Mouse (Mus musculus): ENCODE results near the gene Gnb2. TPM values are rescaled to one million over a fixed set of nuclear protein-coding genes. Genes with fewer than 3 reads are reported as not detected.

Gnb2 gene
- polyA plus RNA-seq, 1 experiment from 2014 or later = 337 TPM

DNA sequence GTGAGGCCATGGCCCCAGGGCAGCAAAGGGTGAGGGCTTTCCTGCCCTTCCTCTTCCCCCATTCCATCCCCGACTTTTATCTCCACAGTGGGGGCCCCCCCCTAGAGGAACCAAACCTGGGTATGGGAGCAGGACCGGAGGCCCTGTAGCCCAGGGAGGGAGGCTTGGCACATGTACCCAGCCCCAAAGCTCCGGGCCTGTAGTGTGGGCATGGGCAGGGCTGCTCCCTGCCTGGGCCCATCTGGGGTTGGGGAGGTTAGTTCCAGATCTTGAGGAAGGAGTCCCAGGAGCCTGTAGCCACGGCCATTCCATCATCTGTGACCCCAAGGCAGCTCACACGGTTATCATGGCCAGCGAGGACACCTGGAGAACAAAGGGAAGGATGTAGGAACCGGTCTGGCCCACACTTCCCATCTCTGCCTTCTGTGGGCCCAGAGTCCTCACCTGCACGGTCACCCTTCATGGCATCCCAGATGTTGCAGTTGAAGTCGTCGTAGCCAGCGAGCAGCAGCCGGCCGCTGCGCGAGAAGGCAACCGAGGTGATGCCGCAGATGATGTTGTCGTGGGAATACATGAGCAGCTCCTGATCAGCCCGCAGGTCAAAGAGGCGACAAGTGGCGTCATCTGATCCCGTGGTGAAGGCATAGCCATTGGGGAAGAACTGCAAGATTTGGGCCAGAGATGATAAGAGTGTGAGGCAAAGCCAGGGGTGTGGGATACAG lies 4.9 kb downstream of the Gnb2 start:
- Histone ChIP-seq H3K27ac (peak overlapping the region; percentile 17; the same call in 1 of the 2 replicates), H3K4me3 (replicated peaks) (0 out of 2 replicates have a peak overlapping the region, but pooled peaks have one; percentile 4), H3K9me3 (no peaks in the 10 kb centered on the region), H3K4me1 (replicated peaks) (peaks cover 37% of the 10 kb centered on the region), H3K9ac (replicated peaks) (0 out of 2 replicates have a peak overlapping the region, but pooled peaks have one; percentile 12), H3K27me3 (no peaks in the 10 kb centered on the region), H3K4me2 (no peak overlapping the region), H3K36me3 (peaks cover 65% of the 10 kb centered on the region)
- 84% methylated on average over 22 of the region's 22 CpGs for WGBS
- no peak for ATAC-seq (ENCODE audit: insufficient number of reproducible peaks, insufficient read depth, low FRiP score, low TSS enrichment, low read depth)

DNA sequence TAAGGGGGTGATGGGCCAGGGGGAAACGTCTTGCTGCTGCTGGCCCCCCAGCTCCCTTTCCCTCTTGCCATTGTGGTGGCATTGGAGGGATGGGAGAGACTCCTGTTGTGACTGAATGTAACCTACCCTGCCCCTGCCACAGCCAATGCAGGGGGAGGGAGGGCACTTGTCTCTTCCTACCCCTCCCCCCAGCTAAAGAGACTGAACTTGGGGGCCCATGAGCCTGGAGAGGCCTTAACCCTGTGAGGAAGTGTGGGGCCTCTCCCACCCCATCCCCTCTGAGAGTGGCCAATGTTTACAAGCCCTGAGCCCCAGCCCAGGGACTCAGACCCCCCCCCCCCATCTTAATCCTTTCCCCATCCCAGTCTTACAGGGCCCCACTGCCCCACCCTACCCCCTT lies 5.9 kb downstream of the Gnb2 start:
- H3K4me1 ChIP-seq (replicated peaks) = peaks cover 37% of the 10 kb centered on the region
- H3K4me3 ChIP-seq (replicated peaks) = no peak overlapping the region
- H3K9ac ChIP-seq (replicated peaks) = 0 out of 2 replicates have a peak overlapping the region, but pooled peaks have one; percentile 23
- peaks cover 75% of the 10 kb centered on the region for H3K36me3 ChIP-seq
- H3K27ac ChIP-seq = no peak overlapping the region
- no peak overlapping the region for H3K4me2 ChIP-seq
- H3K27me3 ChIP-seq = no peaks in the 10 kb centered on the region
- no peak for ATAC-seq (ENCODE audit: insufficient number of reproducible peaks, insufficient read depth, low FRiP score, low TSS enrichment, low read depth)
- WGBS = 67% methylated on average over 1 of the region's 1 CpGs
- H3K9me3 ChIP-seq = no peaks in the 10 kb centered on the region

DNA sequence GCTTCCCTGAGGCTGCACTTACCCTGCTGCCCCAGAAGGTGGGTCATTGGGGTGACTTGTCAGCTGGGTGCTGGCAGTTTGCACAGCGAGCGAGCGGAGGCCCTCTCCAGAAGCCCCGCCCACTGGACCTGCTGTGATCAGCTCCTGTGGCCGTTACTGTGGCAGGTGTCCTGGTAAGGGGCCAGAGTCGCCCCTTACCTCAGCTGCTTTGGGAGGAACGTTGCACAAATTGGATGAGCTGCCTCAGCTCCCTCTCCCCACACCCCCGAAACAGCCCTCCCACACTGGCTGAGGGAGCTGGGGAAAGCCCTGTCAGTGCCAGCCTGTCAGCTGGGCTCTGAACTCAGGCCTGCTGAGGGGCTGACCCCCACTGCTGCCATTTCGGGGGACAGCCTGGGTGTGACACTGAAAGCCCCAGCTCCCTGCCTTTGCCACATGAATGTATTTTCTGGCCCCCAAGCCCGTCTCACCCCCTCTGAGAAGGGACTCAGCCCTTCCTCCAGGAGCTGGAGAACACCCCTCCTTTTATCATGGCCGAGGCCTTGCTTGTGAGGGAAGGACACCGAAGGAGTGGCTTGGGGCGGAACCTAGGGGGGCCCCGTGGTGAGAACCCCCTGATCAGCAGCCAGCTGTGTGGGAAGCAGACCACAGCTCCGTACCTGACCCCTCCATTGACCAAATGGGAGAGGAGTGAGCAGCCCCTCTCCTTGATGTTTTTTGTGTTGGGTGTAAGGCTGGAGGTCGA lies 6.9 kb downstream of the Gnb2 start:
- peak overlapping the region; percentile 50 for H3K27ac ChIP-seq
- no peak overlapping the region for H3K4me3 ChIP-seq (replicated peaks)
- H3K36me3 ChIP-seq = peaks cover 86% of the 10 kb centered on the region

DNA sequence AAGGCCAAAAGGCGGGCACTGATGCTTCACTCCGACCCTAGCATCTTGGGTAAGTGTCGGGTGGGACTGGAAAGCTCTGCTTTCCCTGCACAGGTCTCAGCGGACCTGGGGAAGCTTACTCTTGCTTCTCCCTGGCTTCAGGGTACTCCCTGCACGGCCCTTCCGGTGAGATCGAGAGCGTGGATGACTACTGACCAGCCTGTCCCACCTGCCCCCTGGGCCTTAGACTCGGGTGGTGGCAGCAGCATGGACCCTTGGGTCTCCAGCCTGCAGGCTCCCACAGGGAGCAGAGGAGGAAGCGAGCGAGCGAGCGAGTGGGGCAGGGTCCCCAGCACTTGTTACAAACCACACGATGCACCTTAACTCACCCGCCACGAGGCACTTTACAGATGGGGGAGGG lies 7.8 kb downstream of the Gnb2 start:
- Histone ChIP-seq H3K9me3 (no peaks in the 10 kb centered on the region), H3K4me1 (replicated peaks) (peaks cover 35% of the 10 kb centered on the region), H3K27ac (peak overlapping the region; percentile 50; the same call in 1 of the 2 replicates), H3K36me3 (peaks cover 94% of the 10 kb centered on the region), H3K27me3 (no peaks in the 10 kb centered on the region), H3K4me3 (replicated peaks) (0 out of 2 replicates have a peak overlapping the region, but pooled peaks have one; percentile 1), H3K4me2 (no peak overlapping the region), H3K9ac (replicated peaks) (0 out of 2 replicates have a peak overlapping the region, but pooled peaks have one; percentile 18)
- 74% methylated on average over 16 of the region's 16 CpGs for WGBS
- no peak for ATAC-seq (ENCODE audit: insufficient number of reproducible peaks, insufficient read depth, low FRiP score, low TSS enrichment, low read depth)

More for the DNA sequence above, 6.9 kb downstream of the Gnb2 start:
- Histone ChIP-seq H3K4me2 (no peak overlapping the region), H3K9ac (replicated peaks) (no peak overlapping the region), H3K4me1 (replicated peaks) (peaks cover 37% of the 10 kb centered on the region), H3K9me3 (no peaks in the 10 kb centered on the region), H3K27me3 (no peaks in the 10 kb centered on the region)
- no peak for ATAC-seq (ENCODE audit: insufficient number of reproducible peaks, insufficient read depth, low FRiP score, low TSS enrichment, low read depth)
- WGBS = 55% methylated on average over 16 of the region's 16 CpGs

DNA sequence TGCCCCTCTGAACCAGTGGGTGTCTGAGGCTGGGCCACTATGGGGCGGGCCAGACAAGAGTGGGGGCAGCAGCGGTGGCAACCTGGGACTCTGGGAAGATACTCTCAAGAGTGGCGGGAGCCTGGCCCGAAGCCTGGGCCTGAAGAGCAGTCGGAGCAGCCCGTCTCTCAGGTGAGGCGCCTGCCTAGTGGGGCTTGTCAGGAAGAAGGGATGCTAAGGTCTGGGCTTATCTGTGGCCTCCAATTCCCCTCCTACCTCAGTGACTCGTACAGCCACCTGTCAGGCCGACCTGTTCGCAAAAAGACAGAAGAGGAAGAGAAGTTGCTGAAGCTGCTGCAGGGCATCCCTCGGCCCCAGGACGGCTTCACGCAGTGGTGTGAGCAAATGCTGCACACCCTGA lies 8.6 kb downstream of the Gnb2 start:
- no peaks in the 10 kb centered on the region for H3K9me3 ChIP-seq
- H3K27me3 ChIP-seq = no peaks in the 10 kb centered on the region
- peaks cover 96% of the 10 kb centered on the region for H3K36me3 ChIP-seq
- H3K27ac ChIP-seq = peak overlapping the region; percentile 41; the same call in 1 of the 2 replicates
- peaks cover 27% of the 10 kb centered on the region for H3K4me1 ChIP-seq (replicated peaks)
- ATAC-seq (ENCODE audit: insufficient number of reproducible peaks, insufficient read depth, low FRiP score, low TSS enrichment, low read depth) = no peak
- H3K4me2 ChIP-seq = no peak overlapping the region
- WGBS = 89% methylated on average over 13 of the region's 13 CpGs
- H3K9ac ChIP-seq (replicated peaks) = no peak overlapping the region; the same call in 1 of the 2 replicates
- H3K4me3 ChIP-seq (replicated peaks) = no peak overlapping the region

DNA sequence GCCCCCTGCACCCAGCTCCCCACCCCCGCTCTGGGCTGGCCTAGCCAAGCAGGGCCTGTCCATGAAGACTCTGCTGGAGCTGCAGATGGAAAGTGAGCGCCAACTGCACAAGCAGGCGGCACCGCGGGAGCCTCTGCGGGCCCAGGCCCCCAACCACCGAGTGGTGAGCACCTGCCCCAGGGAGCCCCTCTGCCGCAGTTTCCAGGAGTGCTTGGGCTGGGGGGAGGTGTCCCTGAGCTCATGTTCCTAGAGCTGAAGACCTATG lies 9.1 kb downstream of the Gnb2 start:
- Histone ChIP-seq H3K9me3 (no peaks in the 10 kb centered on the region), H3K36me3 (peaks cover 96% of the 10 kb centered on the region), H3K4me1 (replicated peaks) (peaks cover 25% of the 10 kb centered on the region), H3K4me2 (no peak overlapping the region), H3K9ac (replicated peaks) (no peak overlapping the region; the same call in 1 of the 2 replicates), H3K27me3 (no peaks in the 10 kb centered on the region), H3K27ac (no peak overlapping the region), H3K4me3 (replicated peaks) (no peak overlapping the region)
- no peak for ATAC-seq (ENCODE audit: insufficient number of reproducible peaks, insufficient read depth, low FRiP score, low TSS enrichment, low read depth)
- 93% methylated on average over 8 of the region's 8 CpGs for WGBS

DNA sequence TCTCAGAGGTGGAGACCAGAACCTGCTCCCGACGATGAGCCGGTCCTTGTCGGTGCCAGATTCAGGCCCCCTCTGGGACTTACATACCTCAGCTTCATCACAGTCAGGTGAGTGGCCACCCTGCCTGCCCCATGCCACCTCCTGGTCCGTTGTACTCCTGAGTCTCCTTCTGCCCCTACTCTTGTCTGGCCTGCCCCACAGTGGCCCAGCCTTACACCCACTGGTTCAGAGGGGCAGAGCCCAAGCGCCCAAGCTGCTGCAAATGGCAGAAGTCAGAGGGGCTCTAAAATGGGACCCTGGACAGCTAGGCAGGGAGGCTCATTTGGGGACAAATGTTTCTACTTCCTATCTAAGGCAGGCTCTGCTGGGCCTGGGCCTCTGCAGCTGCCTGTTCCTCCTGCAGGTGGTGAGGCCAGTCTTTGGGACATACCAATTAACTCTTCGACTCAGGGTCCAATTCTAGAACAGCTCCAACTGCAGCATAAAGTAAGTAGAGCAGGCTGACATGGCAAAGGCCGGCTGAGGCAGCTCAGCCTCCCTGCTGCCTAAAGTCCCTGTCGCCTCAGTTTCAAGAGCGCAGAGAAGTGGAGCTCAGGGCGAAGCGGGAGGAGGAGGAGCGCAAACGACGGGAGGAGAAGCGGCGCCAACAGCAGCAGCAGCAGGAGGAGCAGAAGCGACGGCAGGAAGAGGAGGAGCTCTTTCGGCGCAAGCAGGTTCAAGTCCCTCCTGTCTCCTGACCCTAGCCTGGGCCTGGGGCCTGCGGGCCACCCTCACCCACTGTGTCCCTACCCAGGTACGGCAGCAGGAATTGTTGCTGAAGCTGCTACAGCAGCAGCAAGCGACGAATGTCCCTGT lies 9.7 kb downstream of the Gnb2 start:
- H3K27me3 ChIP-seq = no peaks in the 10 kb centered on the region
- no peak overlapping the region for H3K27ac ChIP-seq
- 82% methylated on average over 25 of the region's 25 CpGs for WGBS
- no peak overlapping the region for H3K4me2 ChIP-seq
- peaks cover 25% of the 10 kb centered on the region for H3K4me1 ChIP-seq (replicated peaks)
- no peaks in the 10 kb centered on the region for H3K9me3 ChIP-seq
- no peak overlapping the region for H3K4me3 ChIP-seq (replicated peaks)
- no peak overlapping the region; the same call in 1 of the 2 replicates for H3K9ac ChIP-seq (replicated peaks)
- no peak for ATAC-seq (ENCODE audit: insufficient number of reproducible peaks, insufficient read depth, low FRiP score, low TSS enrichment, low read depth)
- H3K36me3 ChIP-seq = peaks cover 96% of the 10 kb centered on the region

DNA sequence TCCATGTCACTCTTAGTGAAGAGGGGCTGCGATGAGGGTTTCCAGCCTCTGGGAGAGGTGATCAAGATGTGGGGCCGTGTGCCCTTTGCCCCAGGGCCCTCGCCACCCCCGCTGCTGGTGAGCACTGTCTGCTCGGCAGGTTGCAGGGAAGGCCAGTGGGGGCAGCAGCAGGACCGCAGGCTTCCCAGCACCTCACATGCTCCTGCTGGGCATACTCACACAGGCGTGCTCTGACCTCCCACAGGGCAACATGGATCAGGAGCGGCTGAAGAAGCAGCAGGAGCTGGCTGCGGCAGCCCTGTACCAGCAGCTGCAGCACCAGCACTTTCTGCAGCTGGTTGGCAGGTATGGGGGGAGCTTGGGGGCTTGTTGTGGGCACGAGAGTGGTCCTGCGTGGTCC lies 10.6 kb downstream of the Gnb2 start:
- no peak overlapping the region for H3K27ac ChIP-seq
- no peak overlapping the region for H3K4me2 ChIP-seq
- peaks cover 96% of the 10 kb centered on the region for H3K36me3 ChIP-seq
- no peak overlapping the region for H3K4me3 ChIP-seq (replicated peaks)
- peaks cover 20% of the 10 kb centered on the region for H3K4me1 ChIP-seq (replicated peaks)
- no peak for ATAC-seq (ENCODE audit: insufficient number of reproducible peaks, insufficient read depth, low FRiP score, low TSS enrichment, low read depth)
- H3K27me3 ChIP-seq = no peaks in the 10 kb centered on the region
- no peaks in the 10 kb centered on the region for H3K9me3 ChIP-seq
- 77% methylated on average over 11 of the region's 11 CpGs for WGBS
- H3K9ac ChIP-seq (replicated peaks) = no peak overlapping the region

DNA sequence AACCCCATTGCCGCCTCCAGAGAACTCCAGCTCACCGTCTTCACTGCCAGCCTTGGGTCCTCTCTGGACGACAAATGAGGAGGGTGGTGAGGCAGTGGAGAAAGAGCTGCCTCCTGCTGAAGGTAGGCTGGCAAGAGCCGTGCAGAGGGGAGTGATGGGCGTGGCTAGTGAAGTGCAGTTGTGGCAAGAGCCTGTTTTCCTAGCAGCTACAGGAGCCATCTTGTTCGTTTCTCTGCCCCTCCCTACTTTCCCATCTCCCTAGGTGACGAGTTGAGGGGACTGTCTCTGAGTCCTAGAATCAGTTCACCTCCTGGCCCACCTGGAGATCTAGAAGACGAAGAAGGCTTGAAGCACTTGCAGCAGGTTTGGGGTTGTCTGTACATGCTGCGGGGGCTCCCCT lies 11.4 kb downstream of the Gnb2 start:
- WGBS = 78% methylated on average over 9 of the region's 9 CpGs
- ATAC-seq (ENCODE audit: insufficient number of reproducible peaks, insufficient read depth, low FRiP score, low TSS enrichment, low read depth) = no peak
- no peak overlapping the region for H3K4me3 ChIP-seq (replicated peaks)
- H3K36me3 ChIP-seq = peaks cover 98% of the 10 kb centered on the region
- H3K9ac ChIP-seq (replicated peaks) = no peak overlapping the region
- H3K27ac ChIP-seq = no peak overlapping the region
- no peak overlapping the region for H3K4me2 ChIP-seq
- no peaks in the 10 kb centered on the region for H3K27me3 ChIP-seq
- no peaks in the 10 kb centered on the region for H3K9me3 ChIP-seq
- peaks cover 15% of the 10 kb centered on the region for H3K4me1 ChIP-seq (replicated peaks)

DNA sequence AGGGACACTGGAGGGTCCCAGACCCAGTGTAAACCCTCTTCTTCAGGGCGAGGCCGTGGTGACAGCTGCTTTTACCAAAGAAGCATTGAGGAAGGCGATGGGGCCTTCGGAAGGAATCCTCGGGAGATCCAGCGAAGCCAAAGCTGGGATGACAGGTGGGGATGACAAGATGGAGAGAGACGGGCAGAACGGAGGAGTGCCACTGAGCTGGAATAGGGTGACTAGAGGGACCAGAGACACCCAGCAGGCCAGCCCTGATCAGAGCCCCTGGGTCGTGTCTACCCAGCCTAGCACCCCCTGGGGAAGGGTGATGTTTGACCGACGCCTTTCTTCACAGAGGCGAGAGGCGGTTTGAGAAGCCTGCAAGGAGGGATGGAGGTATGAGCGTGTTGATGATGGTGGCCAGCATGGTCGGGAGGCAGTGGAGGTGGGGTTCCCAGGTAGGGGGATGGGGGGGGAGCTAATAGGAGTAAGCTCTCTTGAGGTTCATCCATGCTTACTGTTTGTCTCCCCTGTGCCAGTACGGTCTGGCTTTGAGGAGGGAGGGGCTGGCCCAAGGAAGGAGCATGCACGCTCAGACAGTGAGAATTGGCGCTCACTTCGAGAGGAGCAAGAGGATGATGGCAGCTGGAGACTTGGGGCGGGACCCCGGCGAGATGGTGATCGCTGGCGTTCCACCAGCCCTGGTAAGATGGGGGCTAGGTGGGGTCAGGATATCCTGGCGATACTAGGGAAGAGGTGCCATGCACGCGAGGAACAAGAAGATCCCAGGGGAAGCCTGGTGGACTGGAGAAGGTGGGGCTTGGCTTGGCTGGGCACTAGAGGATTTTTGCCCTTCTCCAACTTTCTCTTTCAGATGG lies 13.4 kb downstream of the Gnb2 start:
- Histone ChIP-seq H3K4me2 (no peak overlapping the region), H3K27ac (no peak overlapping the region), H3K4me1 (replicated peaks) (no peaks in the 10 kb centered on the region), H3K27me3 (no peaks in the 10 kb centered on the region), H3K9ac (replicated peaks) (peak overlapping the region; percentile 23; the same call in 1 of the 2 replicates), H3K9me3 (no peaks in the 10 kb centered on the region), H3K36me3 (peaks cover 86% of the 10 kb centered on the region), H3K4me3 (replicated peaks) (no peak overlapping the region)
- WGBS = 89% methylated on average over 27 of the region's 27 CpGs
- no peak for ATAC-seq (ENCODE audit: insufficient number of reproducible peaks, insufficient read depth, low FRiP score, low TSS enrichment, low read depth)
